In the genomic region with DNA sequence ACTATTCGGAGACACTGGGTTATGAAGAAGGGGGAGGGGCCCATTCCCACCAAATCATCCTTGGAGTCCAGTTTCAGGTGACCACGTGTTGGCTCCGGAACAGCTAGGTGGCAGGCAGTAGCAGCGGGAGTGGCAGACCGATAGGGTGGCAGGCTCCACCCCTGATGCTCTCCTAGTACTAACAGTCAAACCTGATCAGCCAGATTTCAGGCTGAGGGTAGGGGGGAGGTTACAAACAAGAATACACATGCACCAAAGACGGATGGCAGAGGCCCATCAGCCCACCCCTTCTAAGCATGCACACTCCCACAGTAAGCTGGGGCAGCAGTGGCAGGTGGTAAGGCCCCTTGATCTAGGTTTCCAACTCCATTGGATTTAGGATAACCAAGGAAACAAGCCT, we compare ENCODE assay signal across 1 mouse cellular context. TPM values are rescaled to one million over a fixed set of nuclear protein-coding genes. Genes with fewer than 3 reads are reported as not detected.
"Had no signal": no experiment of that assay in that cellular context is flagged by ENCODE, and none has a peak within 500 bp of the region (broad histone marks: within the 10 kb centered on the region; RNA-seq: fewer than 3 reads in every experiment).

No protein-coding gene starts in this region.

RNA-seq across cellular contexts. Expression of a gene that starts 28.6 kb away (rescaled TPM):
- polyA plus RNA-seq: macrophage had no signal
